Mouse (Mus musculus) cerebellum, adult 2 months (tissue): ENCODE measurements around the gene Cnot4.

Experiments used
- CTCF ChIP-seq: fragments of 200-500 bp; IDR thresholded peaks from 2 replicates; pipeline ENCODE4 v1.5.1; 2011; ENCODE audit warnings: low read depth, mild to moderate bottlenecking, control low read depth, low read length, moderate library complexity, borderline replicate concordance; ENCODE audit not compliant: insufficient read depth
- POLR2A ChIP-seq: fragments of 200-500 bp; IDR thresholded peaks from 2 replicates; pipeline ENCODE4 v1.6.1; 2011; ENCODE audit warnings: low read length, control low read depth, borderline replicate concordance; ENCODE audit not compliant: insufficient read depth

DNA sequence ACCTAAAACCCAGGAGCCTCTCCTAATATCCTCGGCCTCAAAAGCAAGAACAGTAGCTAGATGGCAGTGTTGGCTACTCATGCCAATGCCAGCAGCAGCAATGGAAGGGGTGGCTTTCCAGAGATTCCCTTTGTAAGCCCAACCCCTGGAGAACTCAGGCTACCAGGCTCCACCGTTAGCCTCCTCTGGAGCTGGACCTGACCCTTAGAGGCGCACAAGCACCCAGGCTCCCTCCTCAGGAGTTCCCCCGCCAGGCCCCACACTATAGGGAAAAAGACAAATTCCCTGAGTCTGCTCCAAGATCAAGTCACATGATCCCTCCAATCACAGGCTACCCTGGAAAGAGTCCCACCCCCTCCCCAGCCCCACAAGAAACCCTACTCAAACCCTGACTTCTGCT, 134.4 kb downstream of the Cnot4 start:
- TF ChIP-seq CTCF (peak; percentile 57; the same call in 1 of the 2 replicates), POLR2A (no peak)
